Mouse (Mus musculus): ENCODE measurements around the gene Hap1. TPM values are rescaled to one million over a fixed set of nuclear protein-coding genes. Genes with fewer than 3 reads are reported as not detected.
A peak's percentile ranks its signal among the peaks of the same experiment; 100 is the strongest.

The Hap1 gene
- polyA plus RNA-seq, 1 experiment = 22.0 TPM

DNA sequence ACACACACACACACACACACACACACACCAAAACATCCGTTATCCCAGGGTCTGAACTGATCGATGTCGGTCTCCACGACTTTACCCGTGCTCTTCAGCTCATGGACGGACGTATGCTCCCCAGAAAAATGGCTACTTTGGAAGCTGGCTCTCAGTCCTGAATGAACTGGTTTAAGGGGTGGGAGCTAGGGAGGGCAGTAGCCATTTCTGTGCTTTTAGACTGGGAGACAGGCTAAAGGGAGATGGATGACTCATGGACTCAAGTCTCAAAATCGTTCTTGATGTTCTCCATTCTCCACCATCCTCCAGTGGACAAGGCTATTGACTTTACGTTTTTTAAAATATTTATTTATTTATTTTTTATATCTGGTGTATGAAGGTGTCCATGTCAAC lies 887 bp upstream of the Hap1 start:
- Histone ChIP-seq H3K27me3 (ENCODE audit: control insufficient read depth, insufficient read depth, low read length) (peaks cover 11% of the 10 kb centered on the region), H3K27ac (ENCODE audit: insufficient read depth, low read length) (no peak overlapping the region), H3K4me1 (ENCODE audit: control insufficient read depth, insufficient read depth, insufficient read length) (no peaks in the 10 kb centered on the region; the same call in 1 of the 2 replicates), H3K4me3 (ENCODE audit: extremely low read depth, insufficient read depth, insufficient read length) (no peak overlapping the region), H3K36me3 (ENCODE audit: control insufficient read depth, insufficient read depth, low read length) (no peaks in the 10 kb centered on the region)
- WGBS = 31% methylated on average over 9 of the region's 9 CpGs
- DNase-seq (ENCODE audit: low read depth in 1 of 2, low spot score in 2 of 2) = no peak
- TF ChIP-seq CTCF (IDR thresholded peaks at IDR 0.05; ENCODE audit: extremely low read depth, insufficient read depth, insufficient read length, insufficient replicate concordance) (no peak), POLR2A (IDR thresholded peaks at IDR 0.05; ENCODE audit: low read depth, low read length) (no peak)

DNA sequence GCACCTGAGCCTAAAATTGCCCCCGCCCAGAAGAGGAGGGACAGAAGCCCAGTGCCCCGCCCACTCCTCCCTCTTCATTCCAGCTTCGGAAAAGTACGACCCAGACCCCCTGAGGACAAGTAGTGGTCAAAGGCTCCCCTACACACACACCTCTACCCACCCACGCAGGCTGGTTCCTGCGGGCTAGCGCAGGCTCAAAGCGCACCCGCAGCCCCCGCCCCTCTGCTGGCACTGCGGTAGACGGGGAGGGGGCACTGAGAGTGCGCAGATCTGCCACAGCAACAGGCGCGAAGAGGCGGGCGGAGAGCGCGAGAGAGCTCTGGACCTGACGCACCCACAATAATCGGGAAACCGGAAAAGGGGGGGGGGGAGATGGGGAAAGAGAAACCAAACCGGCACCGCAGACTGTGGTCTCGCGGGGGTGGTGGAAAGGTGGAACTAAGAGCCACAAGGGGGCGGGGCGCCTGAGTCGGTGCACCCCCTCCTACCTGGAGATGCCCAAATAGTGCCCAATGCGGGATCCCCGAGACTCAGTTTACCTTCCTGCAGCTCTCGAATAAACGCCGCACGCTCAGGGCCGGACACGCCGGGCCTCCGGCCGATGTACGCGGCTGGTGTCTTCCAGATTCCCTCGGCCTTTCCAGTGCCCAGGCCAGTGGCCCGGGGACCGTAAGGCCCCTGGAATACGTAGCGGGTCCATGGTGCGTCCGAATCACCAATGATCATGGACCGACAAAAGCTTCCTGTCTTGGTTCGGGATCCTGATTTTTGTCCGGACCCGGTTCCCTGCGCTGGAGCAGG lies 577 bp downstream of the Hap1 start:
- Histone ChIP-seq H3K36me3 (ENCODE audit: control insufficient read depth, insufficient read depth, low read length) (no peaks in the 10 kb centered on the region), H3K4me3 (ENCODE audit: extremely low read depth, insufficient read depth, insufficient read length) (peak overlapping the region; percentile 70), H3K4me1 (ENCODE audit: control insufficient read depth, insufficient read depth, insufficient read length) (no peaks in the 10 kb centered on the region; the same call in 1 of the 2 replicates), H3K27me3 (ENCODE audit: control insufficient read depth, insufficient read depth, low read length) (peaks cover 11% of the 10 kb centered on the region), H3K27ac (ENCODE audit: insufficient read depth, low read length) (peak overlapping the region; percentile 21)
- TF ChIP-seq POLR2A (IDR thresholded peaks at IDR 0.05; ENCODE audit: low read depth, low read length) (no peak), CTCF (IDR thresholded peaks at IDR 0.05; ENCODE audit: extremely low read depth, insufficient read depth, insufficient read length, insufficient replicate concordance) (no peak)
- peak; percentile 40 to 66 for DNase-seq (ENCODE audit: low read depth in 1 of 2, low spot score in 2 of 2)
- WGBS = 1% methylated on average over 54 of the region's 54 CpGs

DNA sequence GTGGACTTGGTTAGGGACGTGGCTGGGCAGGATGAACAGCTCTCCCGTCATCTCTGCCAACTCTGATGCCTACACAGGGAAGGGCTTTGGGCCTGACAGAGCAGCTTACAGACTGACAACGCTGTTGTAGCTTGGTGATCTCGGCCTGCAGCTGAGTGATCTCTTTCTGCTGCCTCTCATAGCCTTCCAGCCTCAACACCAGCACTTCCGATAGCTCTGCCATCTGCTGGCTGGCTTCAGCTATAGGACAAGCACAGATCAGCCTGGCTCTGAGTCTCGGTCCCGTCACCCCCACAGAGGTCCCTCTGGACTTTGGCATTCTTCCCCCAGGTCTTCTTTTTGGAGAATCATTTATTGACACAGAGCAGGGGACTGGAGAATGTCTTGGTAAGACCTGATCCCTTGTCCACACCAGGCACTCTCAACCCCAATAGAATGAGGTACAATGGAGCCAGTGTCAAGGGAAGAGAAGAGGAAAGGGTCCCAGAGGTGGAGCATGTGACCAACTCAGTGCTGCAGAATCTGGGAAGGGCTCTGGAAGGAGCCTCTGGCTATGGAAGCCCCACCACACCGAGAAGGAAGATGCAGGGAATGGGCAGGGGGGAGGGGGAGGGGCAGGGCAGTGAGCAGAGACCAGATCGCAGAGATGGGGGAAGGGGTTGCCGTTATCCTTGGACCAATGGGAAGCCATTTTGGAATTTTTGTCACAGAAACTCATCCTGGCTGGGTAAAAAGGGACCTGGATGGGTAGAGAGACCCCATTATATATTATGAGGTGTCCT lies 3.7 kb downstream of the Hap1 start:
- H3K27me3 ChIP-seq (ENCODE audit: control insufficient read depth, insufficient read depth, low read length) = peaks cover 11% of the 10 kb centered on the region
- no peak overlapping the region for H3K27ac ChIP-seq (ENCODE audit: insufficient read depth, low read length)
- no peak for DNase-seq (ENCODE audit: low read depth in 1 of 2, low spot score in 2 of 2)
- peak; percentile 22; the same call in 1 of the 2 replicates for TF ChIP-seq CTCF (IDR thresholded peaks at IDR 0.05; ENCODE audit: extremely low read depth, insufficient read depth, insufficient read length, insufficient replicate concordance)
- no peak for TF ChIP-seq POLR2A (IDR thresholded peaks at IDR 0.05; ENCODE audit: low read depth, low read length)
- no peak overlapping the region for H3K4me3 ChIP-seq (ENCODE audit: extremely low read depth, insufficient read depth, insufficient read length)
- 41% methylated on average over 10 of the region's 10 CpGs for WGBS
- no peaks in the 10 kb centered on the region; the same call in 1 of the 2 replicates for H3K4me1 ChIP-seq (ENCODE audit: control insufficient read depth, insufficient read depth, insufficient read length)
- no peaks in the 10 kb centered on the region for H3K36me3 ChIP-seq (ENCODE audit: control insufficient read depth, insufficient read depth, low read length)

DNA sequence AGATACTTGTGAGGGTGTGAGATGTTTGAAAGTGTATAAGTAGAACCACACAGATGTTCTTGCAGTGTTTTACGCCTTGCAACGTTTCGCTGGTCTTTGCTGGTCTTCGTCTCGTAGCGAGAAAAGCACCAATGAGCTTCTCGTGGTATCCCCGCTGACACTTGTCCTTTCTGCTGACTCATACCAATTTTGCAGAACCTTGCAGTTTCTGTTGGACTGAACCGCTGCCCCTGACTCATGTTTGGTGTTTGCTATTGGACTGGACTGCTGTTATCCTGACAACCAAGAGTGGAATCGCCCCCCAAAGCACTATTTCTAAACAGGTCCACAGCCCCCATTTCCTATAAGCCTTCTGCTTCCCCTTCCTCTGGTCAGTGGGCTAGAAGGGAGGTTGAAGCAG lies 11.7 kb downstream of the Hap1 start:
- 56% methylated on average over 10 of the region's 10 CpGs for WGBS
- H3K36me3 ChIP-seq (ENCODE audit: control insufficient read depth, insufficient read depth, low read length) = no peaks in the 10 kb centered on the region
- H3K4me3 ChIP-seq (ENCODE audit: extremely low read depth, insufficient read depth, insufficient read length) = no peak overlapping the region
- H3K4me1 ChIP-seq (ENCODE audit: control insufficient read depth, insufficient read depth, insufficient read length) = no peaks in the 10 kb centered on the region
- DNase-seq (ENCODE audit: low read depth in 1 of 2, low spot score in 2 of 2) = no peak
- TF ChIP-seq CTCF (IDR thresholded peaks at IDR 0.05; ENCODE audit: extremely low read depth, insufficient read depth, insufficient read length, insufficient replicate concordance) = no peak
- no peak for TF ChIP-seq POLR2A (IDR thresholded peaks at IDR 0.05; ENCODE audit: low read depth, low read length)
- H3K27me3 ChIP-seq (ENCODE audit: control insufficient read depth, insufficient read depth, low read length) = no peaks in the 10 kb centered on the region
- H3K27ac ChIP-seq (ENCODE audit: insufficient read depth, low read length) = peak overlapping the region; percentile 61

DNA sequence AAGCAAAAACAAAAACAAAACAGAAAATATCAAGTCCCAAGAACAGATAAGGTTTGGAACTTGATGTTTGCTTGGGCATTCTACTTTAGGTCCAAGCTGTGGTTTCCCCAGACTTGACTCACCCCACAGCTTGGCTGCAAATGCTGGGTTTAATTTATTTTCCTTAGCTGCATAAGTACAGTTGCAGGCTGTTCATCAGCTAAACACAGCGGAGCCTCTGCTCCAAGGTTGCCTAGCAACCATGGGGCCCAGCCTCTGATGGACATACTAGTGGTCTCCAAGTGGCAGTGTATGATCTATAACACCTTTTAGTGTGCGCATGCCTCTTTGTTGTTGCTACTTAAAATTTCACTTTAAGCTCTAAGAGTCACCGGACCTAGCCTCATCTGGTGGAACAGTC lies 20.2 kb downstream of the Hap1 start:
- no peaks in the 10 kb centered on the region for H3K4me1 ChIP-seq (ENCODE audit: control insufficient read depth, insufficient read depth, insufficient read length)
- WGBS = 91% methylated on average over 3 of the region's 3 CpGs
- H3K27ac ChIP-seq (ENCODE audit: insufficient read depth, low read length) = no peak overlapping the region
- no peaks in the 10 kb centered on the region for H3K27me3 ChIP-seq (ENCODE audit: control insufficient read depth, insufficient read depth, low read length)
- no peaks in the 10 kb centered on the region for H3K36me3 ChIP-seq (ENCODE audit: control insufficient read depth, insufficient read depth, low read length)
- no peak overlapping the region for H3K4me3 ChIP-seq (ENCODE audit: extremely low read depth, insufficient read depth, insufficient read length)
- no peak for DNase-seq (ENCODE audit: low read depth in 1 of 2, low spot score in 2 of 2)
- TF ChIP-seq POLR2A (IDR thresholded peaks at IDR 0.05; ENCODE audit: low read depth, low read length) (no peak), CTCF (IDR thresholded peaks at IDR 0.05; ENCODE audit: extremely low read depth, insufficient read depth, insufficient read length, insufficient replicate concordance) (no peak)

DNA sequence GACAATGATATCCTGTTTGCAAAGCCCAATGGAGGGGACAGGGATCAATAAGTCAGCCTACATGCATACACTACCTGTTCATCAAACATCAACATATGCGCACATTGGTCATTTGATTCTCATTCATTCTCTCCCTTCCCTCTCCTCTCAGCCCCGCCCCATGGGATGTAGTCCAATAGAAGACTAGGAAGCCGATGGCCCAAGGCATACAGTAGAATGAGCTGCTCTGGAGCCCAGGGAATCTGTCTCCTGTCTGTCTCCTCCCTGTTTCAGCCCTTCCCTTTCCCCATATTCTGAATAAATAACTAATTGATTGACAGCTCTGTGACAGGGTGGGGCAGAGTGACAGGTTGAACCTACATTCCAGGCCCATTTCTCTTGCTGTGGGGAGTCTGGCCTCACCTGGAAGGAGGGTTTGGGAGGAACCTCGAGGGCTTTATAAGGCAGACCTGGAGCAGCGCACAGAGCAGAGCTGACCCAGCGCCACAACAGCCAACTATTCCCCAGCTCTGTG lies 21.9 kb downstream of the Hap1 start, which contains the start of gene Gast:
Gast (plus strand) TSS at position 464 of the 514 bp plus-strand sequence.
- 83% methylated on average over 6 of the region's 6 CpGs for WGBS
- no peaks in the 10 kb centered on the region for H3K36me3 ChIP-seq (ENCODE audit: control insufficient read depth, insufficient read depth, low read length)

More for the DNA sequence above, 21.9 kb downstream of the Hap1 start, which contains the start of gene Gast:
- TF ChIP-seq CTCF (IDR thresholded peaks at IDR 0.05; ENCODE audit: extremely low read depth, insufficient read depth, insufficient read length, insufficient replicate concordance) (no peak), POLR2A (IDR thresholded peaks at IDR 0.05; ENCODE audit: low read depth, low read length) (no peak)
- no peak within 1 kb of the TSS for H3K4me3 ChIP-seq (ENCODE audit: extremely low read depth, insufficient read depth, insufficient read length)
- no peaks in the 10 kb centered on the region for H3K27me3 ChIP-seq (ENCODE audit: control insufficient read depth, insufficient read depth, low read length)
- no peak for DNase-seq (ENCODE audit: low read depth in 1 of 2, low spot score in 2 of 2)
- no peak within 1 kb of the TSS for H3K27ac ChIP-seq (ENCODE audit: insufficient read depth, low read length)
- no peaks in the 10 kb centered on the region for H3K4me1 ChIP-seq (ENCODE audit: control insufficient read depth, insufficient read depth, insufficient read length)

All from spleen, adult 2 months (tissue).